Mouse (Mus musculus): ENCODE data around the gene Gm6020. TPM values are rescaled to one million over a fixed set of nuclear protein-coding genes. Genes with fewer than 3 reads are reported as not detected.
A peak's percentile ranks its signal among the peaks of the same experiment; 100 is the strongest.
"Not testable (repeated sequence)": the region's sequence is repeated elsewhere in the genome, so short reads cannot be mapped to it uniquely, and the experiment has no call there.

Gm6020 gene
- polyA plus RNA-seq, 1 experiment from 2014 or later = not detected

DNA sequence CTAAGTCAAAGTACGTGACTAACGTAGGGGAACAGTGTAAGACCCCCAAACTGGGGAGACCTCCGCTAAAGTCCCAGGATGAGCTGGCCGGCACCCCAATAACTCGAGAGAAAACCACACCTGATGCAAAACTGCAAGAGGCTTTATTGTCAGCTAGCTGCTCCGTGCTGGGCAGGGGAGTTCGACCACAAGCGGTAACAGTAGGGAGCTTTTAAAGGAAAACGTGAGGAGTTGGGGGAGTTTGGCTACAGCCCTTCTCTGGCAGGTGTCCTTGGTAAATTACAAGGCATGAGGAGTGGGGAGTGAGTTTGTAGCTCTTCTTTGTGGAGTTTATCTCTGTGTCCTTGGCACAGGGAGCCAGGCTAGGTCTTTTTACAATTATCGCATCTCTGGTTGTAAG lies 16.1 kb downstream of the Gm6020 start:
- Histone ChIP-seq H3K27ac (ENCODE audit: low read length) (no peak overlapping the region), H3K27me3 (ENCODE audit: control insufficient read depth, insufficient read depth, low read length) (no peaks in the 10 kb centered on the region), H3K4me1 (ENCODE audit: control insufficient read depth, insufficient read depth, low read length) (no peaks in the 10 kb centered on the region), H3K36me3 (ENCODE audit: control insufficient read depth, insufficient read depth) (no peaks in the 10 kb centered on the region), H3K4me3 (ENCODE audit: low read length) (no peak overlapping the region), H3K4me2 (ENCODE audit: low read depth, low read length) (no peak overlapping the region), H3K9ac (ENCODE audit: low read length) (no peak overlapping the region), H3K9me3 (replicated peaks; ENCODE audit: control insufficient read depth, low read length) (no peaks in the 10 kb centered on the region)
- ATAC-seq (replicated peaks; ENCODE audit: extremely low read depth, insufficient read depth, low FRiP score) = no peak
- WGBS = 10% methylated on average over 10 of the region's 10 CpGs

DNA sequence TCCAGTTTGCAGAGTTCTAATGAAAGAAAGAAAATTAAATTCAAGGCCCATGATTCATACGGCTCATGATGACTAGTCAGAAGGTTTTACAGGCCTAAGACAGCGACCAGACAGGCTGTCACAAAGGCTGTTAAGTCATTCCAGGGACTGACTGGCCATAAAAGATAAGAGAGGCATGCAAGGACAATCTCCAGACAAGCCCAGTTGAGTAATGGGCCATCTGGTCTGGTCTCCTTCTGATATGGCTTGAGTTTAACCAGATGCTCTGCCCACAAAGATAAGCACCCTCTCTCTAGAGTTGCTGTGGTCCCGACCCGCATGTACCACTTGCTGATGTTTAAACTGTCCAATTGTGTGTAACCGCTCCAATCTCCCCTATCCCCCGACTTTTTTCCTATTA lies 23.8 kb downstream of the Gm6020 start:
- not testable (repeated sequence) for H3K9ac ChIP-seq (ENCODE audit: low read length); H3K36me3 ChIP-seq (ENCODE audit: control insufficient read depth, insufficient read depth); H3K27me3 ChIP-seq (ENCODE audit: control insufficient read depth, insufficient read depth, low read length); H3K4me3 ChIP-seq (ENCODE audit: low read length); ATAC-seq (replicated peaks; ENCODE audit: extremely low read depth, insufficient read depth, low FRiP score); H3K4me1 ChIP-seq (ENCODE audit: control insufficient read depth, insufficient read depth, low read length); H3K4me2 ChIP-seq (ENCODE audit: low read depth, low read length); H3K27ac ChIP-seq (ENCODE audit: low read length); H3K9me3 ChIP-seq (replicated peaks; ENCODE audit: control insufficient read depth, low read length)
- WGBS = 44% methylated on average over 6 of the region's 6 CpGs

DNA sequence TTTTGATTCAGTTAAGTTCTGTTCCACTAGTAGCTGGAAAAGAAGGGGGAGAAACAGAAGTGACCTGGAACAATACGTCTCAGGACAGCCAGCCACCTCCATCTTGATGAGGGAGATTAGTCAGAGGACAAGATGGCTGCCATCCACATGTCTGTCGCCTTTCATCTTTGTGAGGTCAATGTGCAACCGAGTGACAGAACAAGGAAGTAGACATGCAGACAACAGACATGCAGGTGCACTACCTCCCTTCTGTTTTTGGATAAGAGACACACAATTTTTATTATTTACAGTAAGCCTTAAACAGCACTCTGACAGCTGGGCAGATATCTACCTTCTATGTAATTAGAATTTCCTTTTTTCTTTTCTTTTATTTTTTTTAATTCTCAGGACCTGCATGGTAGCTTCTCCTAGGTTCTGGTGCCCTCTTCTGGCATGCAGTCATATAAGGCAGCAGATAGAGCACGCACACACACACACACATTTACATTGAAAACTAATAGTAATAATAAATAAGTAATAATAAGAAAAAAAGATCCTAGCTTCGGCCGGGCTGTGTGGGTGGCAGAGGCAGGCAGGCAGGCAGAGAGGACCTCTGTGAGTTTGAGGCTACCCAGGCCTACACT lies 40.1 kb downstream of the Gm6020 start:
- 87% methylated on average over 6 of the region's 6 CpGs for WGBS
- Histone ChIP-seq H3K36me3 (ENCODE audit: control insufficient read depth, insufficient read depth) (no peaks in the 10 kb centered on the region), H3K4me2 (ENCODE audit: low read depth, low read length) (no peak overlapping the region), H3K9me3 (replicated peaks; ENCODE audit: control insufficient read depth, low read length) (peaks cover 8% of the 10 kb centered on the region), H3K27me3 (ENCODE audit: control insufficient read depth, insufficient read depth, low read length) (no peaks in the 10 kb centered on the region), H3K4me3 (ENCODE audit: low read length) (no peak overlapping the region), H3K27ac (ENCODE audit: low read length) (no peak overlapping the region), H3K4me1 (ENCODE audit: control insufficient read depth, insufficient read depth, low read length) (no peaks in the 10 kb centered on the region), H3K9ac (ENCODE audit: low read length) (no peak overlapping the region)
- no peak for ATAC-seq (replicated peaks; ENCODE audit: extremely low read depth, insufficient read depth, low FRiP score)

DNA sequence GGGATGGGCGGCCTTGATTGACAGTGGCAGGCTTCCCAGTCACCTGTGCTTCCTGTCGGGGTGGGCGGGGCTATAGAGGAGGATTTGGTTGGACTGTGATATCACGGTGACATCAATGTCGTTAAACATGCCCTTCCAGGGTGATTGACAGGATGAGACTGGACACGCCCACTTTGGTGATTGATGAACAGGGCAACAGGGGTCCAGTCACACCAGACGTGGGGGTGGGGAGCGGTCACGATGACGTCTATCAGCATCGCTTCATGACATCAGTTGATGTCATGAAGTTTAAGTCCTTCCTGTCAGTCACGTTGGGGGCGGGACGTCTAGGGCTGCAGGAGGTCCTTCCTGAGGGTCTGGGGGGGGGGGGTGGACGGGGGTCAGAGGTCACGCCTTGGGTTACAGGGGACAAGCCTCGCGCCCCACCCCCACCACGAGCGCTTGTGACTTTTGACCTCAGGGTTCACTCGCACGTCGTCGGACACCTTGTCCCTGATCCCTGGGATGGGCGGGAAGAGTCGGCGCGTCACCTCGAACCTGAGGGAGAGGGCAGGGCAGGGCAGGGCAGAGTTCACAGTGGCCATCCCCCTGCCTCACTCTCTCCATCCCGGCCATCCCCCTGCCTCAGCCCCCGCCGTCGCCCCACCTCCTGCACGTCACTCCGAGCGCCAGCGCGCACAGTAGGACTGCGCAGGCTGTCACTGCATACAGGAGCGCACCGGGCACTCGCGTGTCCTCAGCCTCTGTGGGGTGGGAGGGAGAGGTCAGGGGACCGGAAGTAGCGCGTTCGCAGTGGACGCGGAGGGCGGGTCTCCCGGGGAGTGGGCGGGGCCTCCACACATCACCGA lies 41.2 kb downstream of the Gm6020 start:
- ATAC-seq (replicated peaks; ENCODE audit: extremely low read depth, insufficient read depth, low FRiP score) = no peak
- Histone ChIP-seq H3K4me1 (ENCODE audit: control insufficient read depth, insufficient read depth, low read length) (no peaks in the 10 kb centered on the region), H3K27me3 (ENCODE audit: control insufficient read depth, insufficient read depth, low read length) (no peaks in the 10 kb centered on the region), H3K9ac (ENCODE audit: low read length) (no peak overlapping the region), H3K36me3 (ENCODE audit: control insufficient read depth, insufficient read depth) (no peaks in the 10 kb centered on the region), H3K27ac (ENCODE audit: low read length) (no peak overlapping the region), H3K4me3 (ENCODE audit: low read length) (peak overlapping the region; percentile 69), H3K9me3 (replicated peaks; ENCODE audit: control insufficient read depth, low read length) (peaks cover 8% of the 10 kb centered on the region), H3K4me2 (ENCODE audit: low read depth, low read length) (peak overlapping the region; percentile 82)
- 32% methylated on average over 53 of the region's 53 CpGs for WGBS

DNA sequence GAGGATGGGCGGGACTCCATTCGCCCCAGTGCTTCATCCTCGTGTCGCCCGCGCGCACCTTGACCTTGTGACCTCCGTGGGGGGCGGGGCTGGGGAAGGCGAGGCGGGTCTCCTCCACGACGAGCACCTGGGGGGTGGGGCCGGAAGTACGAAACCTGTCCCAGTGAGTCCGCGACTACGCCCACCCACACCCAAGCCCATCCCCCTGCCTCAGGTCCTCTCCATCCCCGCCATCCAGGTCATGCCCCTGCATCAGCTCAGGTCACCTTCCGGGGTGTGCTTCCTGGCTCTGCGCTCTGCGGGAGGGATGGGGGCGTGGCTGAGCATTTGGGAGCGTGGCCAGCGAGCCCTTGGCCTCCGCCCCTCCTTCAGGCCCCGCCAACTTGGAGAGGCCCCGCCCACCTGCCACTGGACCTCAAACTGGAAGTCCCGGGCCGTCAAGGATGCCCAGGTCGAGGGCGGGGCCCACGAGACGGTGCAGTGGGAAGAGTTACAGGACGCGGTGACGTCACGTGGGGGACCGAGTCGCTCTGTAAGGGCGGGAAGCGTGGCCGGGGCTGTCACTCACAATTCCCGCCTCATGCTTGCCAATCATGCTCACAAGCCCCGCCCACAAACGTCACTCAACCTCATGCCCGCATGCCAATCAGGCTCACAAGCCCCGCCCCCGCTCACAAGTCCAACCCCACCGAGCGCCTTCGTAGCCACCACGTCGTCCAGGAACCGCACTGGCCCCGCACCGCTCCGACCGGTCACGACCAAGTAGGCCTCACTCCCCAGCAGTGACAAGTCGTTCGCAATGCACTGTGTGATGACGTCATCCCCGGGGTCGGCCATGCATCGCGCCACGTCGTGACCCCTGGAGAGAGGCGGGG lies 42.1 kb downstream of the Gm6020 start:
- Histone ChIP-seq H3K4me1 (ENCODE audit: control insufficient read depth, insufficient read depth, low read length) (no peaks in the 10 kb centered on the region), H3K4me2 (ENCODE audit: low read depth, low read length) (peak overlapping the region; percentile 82), H3K27me3 (ENCODE audit: control insufficient read depth, insufficient read depth, low read length) (no peaks in the 10 kb centered on the region), H3K36me3 (ENCODE audit: control insufficient read depth, insufficient read depth) (no peaks in the 10 kb centered on the region), H3K27ac (ENCODE audit: low read length) (peak overlapping the region; percentile 80), H3K9ac (ENCODE audit: low read length) (peak overlapping the region; percentile 56), H3K4me3 (ENCODE audit: low read length) (peak overlapping the region; percentile 69), H3K9me3 (replicated peaks; ENCODE audit: control insufficient read depth, low read length) (peaks cover 8% of the 10 kb centered on the region)
- WGBS = 7% methylated on average over 70 of the region's 70 CpGs
- ATAC-seq (replicated peaks; ENCODE audit: extremely low read depth, insufficient read depth, low FRiP score) = peak; percentile 24

DNA sequence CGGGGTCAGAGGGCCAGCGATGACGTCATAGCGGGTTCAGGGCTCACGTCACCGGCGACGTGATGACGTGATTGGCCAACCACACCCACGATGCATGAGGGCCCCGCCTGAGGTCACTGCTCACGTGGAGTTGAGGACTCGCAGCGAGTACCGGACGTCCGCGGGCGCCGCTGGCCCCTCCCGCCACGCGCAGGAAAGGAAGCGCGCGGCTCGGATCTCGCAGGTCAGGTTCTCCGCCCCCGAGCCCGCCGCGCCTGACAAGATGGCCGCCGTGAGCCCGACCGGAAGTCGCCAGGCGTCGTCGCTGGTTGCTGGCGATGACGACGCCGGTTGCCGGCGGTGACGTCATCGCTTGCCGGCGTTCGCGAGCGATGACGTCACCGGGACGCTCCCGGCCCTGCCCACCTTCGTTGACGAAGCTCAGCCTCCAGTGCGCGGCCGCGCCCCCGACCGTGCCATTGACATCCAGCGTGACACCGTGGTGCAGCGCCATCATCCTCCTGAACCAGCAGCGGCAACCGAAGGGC lies 42.8 kb downstream of the Gm6020 start:
- ATAC-seq (replicated peaks; ENCODE audit: extremely low read depth, insufficient read depth, low FRiP score) = peak; percentile 31
- H3K9ac ChIP-seq (ENCODE audit: low read length) = peak overlapping the region; percentile 56
- peak overlapping the region; percentile 69 for H3K4me3 ChIP-seq (ENCODE audit: low read length)
- H3K4me1 ChIP-seq (ENCODE audit: control insufficient read depth, insufficient read depth, low read length) = no peaks in the 10 kb centered on the region
- WGBS = 3% methylated on average over 71 of the region's 71 CpGs
- no peaks in the 10 kb centered on the region for H3K27me3 ChIP-seq (ENCODE audit: control insufficient read depth, insufficient read depth, low read length)
- peak overlapping the region; percentile 80 for H3K27ac ChIP-seq (ENCODE audit: low read length)
- H3K4me2 ChIP-seq (ENCODE audit: low read depth, low read length) = peak overlapping the region; percentile 82
- no peaks in the 10 kb centered on the region for H3K36me3 ChIP-seq (ENCODE audit: control insufficient read depth, insufficient read depth)
- H3K9me3 ChIP-seq (replicated peaks; ENCODE audit: control insufficient read depth, low read length) = peaks cover 8% of the 10 kb centered on the region

DNA sequence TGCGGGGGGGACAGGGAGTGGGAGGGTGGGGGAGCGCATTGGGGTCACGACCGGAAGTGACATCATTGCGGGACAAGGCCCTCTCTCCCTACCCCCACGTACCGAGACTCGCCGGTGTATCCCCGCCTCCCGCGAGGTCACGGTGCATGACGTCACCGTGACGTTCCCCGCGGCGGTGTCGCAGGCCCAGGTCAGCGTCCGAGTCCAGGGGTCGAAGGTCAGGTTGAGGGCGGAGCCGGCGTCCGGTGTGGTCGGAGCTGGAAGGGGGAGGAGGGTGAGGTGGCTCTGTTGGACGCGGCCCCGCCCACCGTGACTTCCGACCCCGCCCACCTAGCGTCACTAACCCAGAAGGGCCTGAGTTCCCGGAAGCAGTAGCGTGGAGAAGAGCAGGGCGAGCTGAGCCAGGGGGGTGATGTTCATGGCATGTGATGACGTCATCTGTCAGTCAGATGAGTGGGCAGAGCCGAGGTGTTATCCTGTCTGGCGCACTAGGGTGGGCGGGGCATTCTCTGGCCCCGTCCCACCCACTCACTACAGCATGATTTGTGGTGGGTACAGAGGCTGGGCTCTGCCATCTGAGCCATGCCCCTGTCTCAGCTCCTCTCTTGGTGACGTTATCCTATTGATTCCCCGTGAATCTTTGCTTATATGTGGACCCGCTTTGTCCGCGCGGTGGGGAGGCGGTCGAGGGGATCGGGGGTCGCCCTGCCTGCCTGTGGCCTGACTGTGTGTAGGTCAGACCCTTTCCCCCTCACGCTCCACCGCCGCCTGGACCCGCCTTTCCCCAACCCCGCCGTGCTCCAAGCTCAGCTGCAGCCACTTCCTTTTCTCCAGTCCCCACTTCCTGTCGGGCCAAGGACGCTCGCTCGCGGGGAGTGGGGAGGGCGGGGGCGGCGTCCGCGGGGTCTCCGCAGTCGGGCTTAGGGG lies 43.5 kb downstream of the Gm6020 start:
- Histone ChIP-seq H3K27me3 (ENCODE audit: control insufficient read depth, insufficient read depth, low read length) (no peaks in the 10 kb centered on the region), H3K9ac (ENCODE audit: low read length) (peak overlapping the region; percentile 62), H3K9me3 (replicated peaks; ENCODE audit: control insufficient read depth, low read length) (peaks cover 8% of the 10 kb centered on the region), H3K4me1 (ENCODE audit: control insufficient read depth, insufficient read depth, low read length) (no peaks in the 10 kb centered on the region), H3K27ac (ENCODE audit: low read length) (peak overlapping the region; percentile 80), H3K4me3 (ENCODE audit: low read length) (peak overlapping the region; percentile 69), H3K36me3 (ENCODE audit: control insufficient read depth, insufficient read depth) (no peaks in the 10 kb centered on the region), H3K4me2 (ENCODE audit: low read depth, low read length) (peak overlapping the region; percentile 82)
- peak; percentile 80 for ATAC-seq (replicated peaks; ENCODE audit: extremely low read depth, insufficient read depth, low FRiP score)
- WGBS = 2% methylated on average over 71 of the region's 71 CpGs
